Mouse (Mus musculus) liver, postnatal 0 days (tissue): ENCODE data around the gene Etnk1.

Source experiments
- CTCF ChIP-seq: sonication (generic); IDR thresholded peaks from 2 replicates; pipeline ENCODE4 v1.5.1; 2016; ENCODE audit warnings: antibody characterized with exemption, low read depth
- EP300 ChIP-seq: IDR thresholded peaks from 2 replicates; pipeline ENCODE4 v1.6.1; 2016; ENCODE audit warnings: antibody characterized with exemption, low read depth, mild to moderate bottlenecking

DNA sequence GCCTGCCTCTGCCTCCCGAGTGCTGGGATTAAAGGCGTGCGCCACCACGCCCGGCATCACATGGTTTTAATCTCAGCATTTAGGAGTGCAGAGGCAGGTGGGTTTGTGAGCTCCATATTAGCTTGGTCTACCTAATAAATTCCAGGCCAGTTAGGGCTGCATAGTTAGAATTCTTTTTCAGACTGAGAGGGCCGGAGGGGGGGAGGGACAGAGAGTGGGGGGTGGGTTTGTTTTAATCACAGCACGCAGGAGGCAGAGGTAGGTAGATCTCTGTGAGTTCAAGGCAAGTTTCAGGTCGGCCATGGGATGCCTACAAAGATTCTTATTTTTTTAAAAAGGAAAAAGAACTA is 2.1 kb upstream of the Etnk1 start:
- TF ChIP-seq CTCF (no peak), EP300 (no peak)
